Mouse (Mus musculus): ENCODE data around the gene Trio.

Gene Trio

DNA sequence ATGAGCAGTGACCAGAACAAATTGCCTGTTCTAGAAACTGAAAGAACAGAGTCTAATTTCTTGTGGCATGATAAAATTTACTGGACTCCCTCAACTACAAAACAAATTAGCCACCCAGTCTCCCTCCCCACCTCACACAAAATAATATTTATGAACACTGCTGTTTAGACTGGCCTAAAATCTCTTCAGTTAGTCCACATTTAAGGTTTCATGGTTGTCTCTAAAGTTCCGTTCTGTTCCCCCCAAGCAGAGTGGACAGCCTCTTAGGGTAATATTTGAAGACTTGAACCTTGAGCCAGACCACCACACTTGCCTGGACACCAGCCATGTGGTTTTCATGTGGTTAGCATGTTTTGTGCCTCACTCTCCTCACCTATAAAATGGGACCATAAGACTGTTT is 342.4 kb downstream of the Trio start:
- DNase-seq (ENCODE audit: inconsistent age in 2 of 2, low spot score in 1 of 2) = no peak

DNA sequence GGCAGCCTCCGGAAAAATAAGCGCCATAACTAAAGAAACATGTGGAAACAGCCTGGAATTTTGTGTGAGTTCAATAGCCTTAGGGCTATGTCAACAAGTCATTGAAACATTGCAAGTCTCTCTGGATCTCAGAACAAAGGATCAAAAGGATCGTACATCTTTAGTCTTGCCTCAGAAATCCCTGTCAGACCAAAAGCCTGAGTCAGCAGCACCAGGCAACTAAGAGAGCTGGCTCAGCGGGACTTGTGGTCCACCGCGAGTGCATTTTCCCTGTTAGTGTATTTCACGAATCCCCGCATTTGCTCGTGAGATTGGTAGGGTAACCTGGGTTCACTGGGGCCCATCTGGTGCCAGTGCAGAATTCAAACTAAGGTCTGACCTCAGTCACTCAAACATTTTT is 343.0 kb downstream of the Trio start:
- no peak for DNase-seq (ENCODE audit: inconsistent age in 2 of 2, low spot score in 1 of 2)

DNA sequence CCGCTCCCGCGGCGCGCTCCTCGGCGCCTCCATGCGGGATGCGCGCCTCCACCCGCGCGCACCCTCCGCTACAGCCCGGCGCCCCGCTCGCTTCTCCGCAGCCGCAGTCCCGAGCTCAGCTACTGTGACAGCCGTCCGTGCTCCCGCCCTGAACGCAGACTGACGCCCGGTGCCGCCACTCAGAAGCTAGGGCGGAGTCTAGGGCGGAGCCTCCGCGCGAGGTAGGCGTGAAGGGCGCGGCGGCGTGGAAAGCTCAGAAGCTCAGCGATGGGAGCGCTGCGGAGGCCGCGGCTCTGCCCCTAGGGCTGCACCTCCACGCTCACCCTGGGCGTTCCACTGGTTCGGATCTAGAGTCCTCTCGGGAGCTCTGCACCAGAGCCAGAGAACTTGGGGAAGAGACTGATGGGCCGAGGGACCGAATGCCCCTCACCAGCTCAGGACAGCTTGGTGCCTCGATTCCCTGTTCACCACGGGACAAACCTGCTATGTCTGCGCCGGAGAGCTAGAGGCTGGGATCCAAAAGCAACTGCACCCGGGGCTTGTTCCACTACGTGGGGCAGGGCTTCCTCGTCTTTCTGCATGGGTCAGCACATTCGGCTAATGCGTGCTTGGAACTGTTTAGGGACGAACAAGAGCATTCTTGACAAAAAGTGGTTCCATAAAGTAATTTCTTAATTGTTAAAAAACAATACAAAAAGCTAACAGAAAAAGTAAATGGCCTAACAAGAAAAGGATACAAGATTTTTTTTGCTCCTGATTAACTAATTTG is 344.0 kb downstream of the Trio start, which contains the start of gene Otulinl:
Gene Otulinl, minus strand, starts transcription at position 161 of the 769 bp plus-strand sequence.
- DNase-seq (ENCODE audit: inconsistent age in 2 of 2, low spot score in 1 of 2) = peak; percentile 93 to 98

DNA sequence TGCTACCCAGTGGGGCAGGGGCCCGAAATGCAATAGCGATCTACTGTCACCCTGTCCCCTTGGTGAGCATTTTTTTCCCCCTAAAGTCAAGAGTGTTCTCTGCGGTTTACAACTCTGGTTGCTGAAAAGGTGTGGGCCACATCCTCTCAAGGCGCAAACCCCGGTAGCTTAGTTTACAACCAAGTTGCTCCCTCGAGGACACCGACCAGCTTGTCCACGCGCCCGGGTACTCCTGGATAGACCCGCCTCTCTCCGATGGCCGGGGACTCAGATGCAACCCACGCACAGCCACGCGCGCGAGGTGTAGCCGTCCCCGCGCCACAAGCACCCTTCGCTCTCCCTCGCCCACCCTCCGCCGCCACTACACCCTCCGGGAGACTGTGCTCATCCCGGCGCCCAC is 344.7 kb downstream of the Trio start:
- no peak for DNase-seq (ENCODE audit: inconsistent age in 2 of 2, low spot score in 1 of 2)
